Mouse (Mus musculus) liver, postnatal 0 days (tissue): ENCODE measurements around the gene Slc23a2. TPM values are rescaled to one million over a fixed set of nuclear protein-coding genes. Genes with fewer than 3 reads are reported as not detected.

Experiments
- ATAC-seq: fragments of 200-750 bp; cut with Nextera tagmentation; 2 replicates; pipeline ENCODE4 v1.8.0; 2017; ENCODE audit warnings: mild to moderate bottlenecking, moderate library complexity
- DNase-seq: peaks from one replicate; pipeline ENCODE4 v3.0.0-alpha.2; 2016
- H3K27ac ChIP-seq: fragments of 300-500 bp; sonication (generic); 2 replicates; pipeline ENCODE4 v1.5.1; 2014; ENCODE audit warnings: antibody characterized with exemption, moderate library complexity, mild to moderate bottlenecking, low read depth
- H3K27me3 ChIP-seq: fragments of 300-500 bp; sonication (generic); 2 replicates; pipeline ENCODE4 v1.6.1; 2014; ENCODE audit warnings: low read length, control low read depth, mixed read lengths; ENCODE audit not compliant: insufficient read depth
- H3K36me3 ChIP-seq: fragments of 300-500 bp; sonication (generic); replicated peaks from 2 replicates; pipeline ENCODE4 v1.6.1; 2014; ENCODE audit warnings: mild to moderate bottlenecking, control low read depth, low read length, moderate library complexity, mixed read lengths; ENCODE audit not compliant: insufficient read depth
- H3K4me1 ChIP-seq: fragments of 300-500 bp; sonication (generic); 2 replicates; pipeline ENCODE4 v1.6.1; 2014; ENCODE audit warnings: antibody characterized with exemption, mild to moderate bottlenecking, control low read depth; ENCODE audit not compliant: insufficient read depth
- H3K4me2 ChIP-seq: fragments of 300-500 bp; sonication (generic); 2 replicates; pipeline ENCODE4 v1.6.1; 2014; ENCODE audit warnings: low read depth, mild to moderate bottlenecking, low read length, moderate library complexity, mixed read lengths
- H3K4me3 ChIP-seq: fragments of 300-500 bp; sonication (generic); 2 replicates; pipeline ENCODE4 v1.5.1; 2014; ENCODE audit warnings: low read depth, low read length
- H3K9ac ChIP-seq: fragments of 300-500 bp; sonication (generic); replicated peaks from 2 replicates; pipeline ENCODE4 v1.6.1; 2014; ENCODE audit warnings: mild to moderate bottlenecking, moderate library complexity
- H3K9me3 ChIP-seq: fragments of 300-500 bp; sonication (generic); 2 replicates; pipeline ENCODE4 v1.6.1; 2016; ENCODE audit warnings: mild to moderate bottlenecking, control low read depth, low read length, mixed read lengths
- CTCF ChIP-seq: sonication (generic); IDR thresholded peaks from 2 replicates; pipeline ENCODE4 v1.5.1; 2016; ENCODE audit warnings: antibody characterized with exemption, low read depth
- EP300 ChIP-seq: IDR thresholded peaks from 2 replicates; pipeline ENCODE4 v1.6.1; 2016; ENCODE audit warnings: antibody characterized with exemption, low read depth, mild to moderate bottlenecking
- WGBS: fragments of 180-500 bp; shearing (Covaris S2); extraction: QIAGEN DNeasy Blood & Tissue Kit; methylation state at CpG from one replicate; pipeline ENCODE4 v1.1.7; 2014; ENCODE audit not compliant: insufficient replicate concordance; 5-methylcytosine and 5-hydroxymethylcytosine counted together
- polyA plus RNA-seq: library from polyadenylated mRNA; unstranded; fragments of >200 nt; fragmentation: Nextera tagmentation; extraction: Ambion mirVana; gene quantifications from 2 replicates; pipeline ENCODE4 v1.2.1, GENCODE M21; 2015

Slc23a2 gene
- polyA plus RNA-seq, 1 experiment from 2014 or later = 9.1 TPM

DNA sequence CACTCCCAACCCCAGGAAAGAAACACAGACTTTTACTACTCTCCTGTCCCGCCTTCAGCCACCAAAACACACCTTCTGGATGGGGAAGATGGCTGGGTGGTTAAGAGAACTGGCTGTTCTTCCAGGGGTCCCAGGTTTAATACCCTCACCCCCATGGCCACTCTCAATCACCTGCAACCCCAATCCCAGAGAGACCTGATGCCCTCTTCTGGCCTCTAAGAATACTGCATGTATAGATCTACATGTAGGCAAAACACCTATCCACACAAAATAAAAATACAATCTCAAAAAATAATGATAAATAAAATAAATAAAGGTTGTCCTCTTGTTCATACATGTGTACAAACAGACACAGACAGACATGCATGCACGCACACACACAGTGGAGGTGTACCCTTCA, 5.8 kb downstream of the Slc23a2 start:
- ATAC-seq (no peak), DNase-seq (no peak)
- H3K9ac ChIP-seq = no peak overlapping the region
- no peak overlapping the region for H3K4me2 ChIP-seq
- H3K9me3 ChIP-seq = no peaks in the 10 kb centered on the region
- 82% methylated on average over 2 of the region's 2 CpGs for WGBS
- no peaks in the 10 kb centered on the region for H3K36me3 ChIP-seq
- TF ChIP-seq EP300 = no peak
- peak; percentile 49 for TF ChIP-seq CTCF
- no peak overlapping the region for H3K27ac ChIP-seq
- peaks cover 1% of the 10 kb centered on the region; the same call in 1 of the 2 replicates for H3K4me1 ChIP-seq
- H3K27me3 ChIP-seq = peaks cover under 1% of the 10 kb centered on the region; the same call in 1 of the 2 replicates
- no peak overlapping the region for H3K4me3 ChIP-seq

DNA sequence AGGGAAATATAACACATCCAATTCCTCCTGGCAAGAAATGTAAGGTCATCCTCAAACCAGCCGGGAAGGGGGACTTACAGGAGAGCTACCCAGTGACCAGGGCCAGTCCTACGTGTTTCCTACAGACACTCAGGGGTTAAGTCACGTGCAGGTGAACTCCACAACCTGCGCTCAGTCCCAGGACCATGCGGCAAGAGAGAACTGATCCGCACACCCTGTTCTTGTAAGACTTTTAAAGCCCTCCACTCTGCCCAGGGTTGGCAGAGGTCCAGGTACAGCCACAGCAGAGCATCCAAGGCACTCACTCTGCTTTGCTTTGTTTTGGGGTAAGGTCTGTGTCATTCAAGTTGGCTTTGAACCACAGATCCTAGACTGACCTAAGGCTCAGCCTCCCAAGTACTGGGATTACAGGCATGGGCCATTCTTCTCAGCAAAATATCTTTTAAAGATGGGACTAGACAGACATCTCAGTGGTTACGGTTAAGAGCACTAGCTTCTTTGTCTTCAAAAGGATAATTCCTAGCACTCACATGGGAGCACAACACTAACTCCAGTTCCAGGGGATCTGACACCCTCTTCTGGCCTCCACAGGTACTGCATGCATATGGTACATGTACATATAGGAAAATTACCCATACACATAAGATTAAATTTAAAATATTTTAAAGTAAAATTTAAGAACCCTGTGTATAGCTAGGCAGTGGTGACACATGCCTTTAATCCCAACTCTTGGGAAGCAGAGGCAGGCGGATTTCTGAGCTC, 8.9 kb downstream of the Slc23a2 start:
- Histone ChIP-seq H3K4me3 (no peak overlapping the region), H3K4me1 (no peaks in the 10 kb centered on the region), H3K4me2 (no peak overlapping the region), H3K36me3 (no peaks in the 10 kb centered on the region), H3K27ac (no peak overlapping the region), H3K27me3 (no peaks in the 10 kb centered on the region), H3K9me3 (no peaks in the 10 kb centered on the region), H3K9ac (no peak overlapping the region)
- 80% methylated on average over 8 of the region's 8 CpGs for WGBS
- TF ChIP-seq CTCF (peak; percentile 63), EP300 (no peak)
- no peak for ATAC-seq
- no peak for DNase-seq

DNA sequence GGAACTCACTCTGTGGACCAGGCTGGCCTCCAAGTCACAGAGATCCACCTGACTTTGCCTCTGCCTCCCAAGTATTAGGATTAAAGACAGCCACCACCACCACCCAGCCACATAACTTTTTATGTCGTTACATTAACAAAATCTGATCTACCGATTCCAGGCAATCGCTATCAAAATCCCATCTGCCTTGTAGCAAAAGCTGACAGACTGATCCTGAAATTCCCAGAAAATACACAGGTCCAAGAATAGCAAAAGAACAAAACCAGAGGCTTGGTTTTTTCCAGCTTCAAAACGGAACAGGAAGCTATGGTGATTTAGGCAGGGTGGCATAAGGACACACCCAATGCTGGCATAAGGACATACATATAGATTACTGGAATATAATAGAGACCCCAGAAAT, 10.2 kb downstream of the Slc23a2 start:
- Histone ChIP-seq H3K4me3 (no peak overlapping the region), H3K9me3 (no peaks in the 10 kb centered on the region), H3K4me2 (no peak overlapping the region), H3K36me3 (no peaks in the 10 kb centered on the region), H3K27me3 (no peaks in the 10 kb centered on the region), H3K27ac (no peak overlapping the region), H3K9ac (no peak overlapping the region), H3K4me1 (no peaks in the 10 kb centered on the region)
- TF ChIP-seq EP300 = no peak
- TF ChIP-seq CTCF = no peak
- WGBS = 70% methylated on average over 4 of the region's 4 CpGs
- ATAC-seq (no peak), DNase-seq (no peak)

DNA sequence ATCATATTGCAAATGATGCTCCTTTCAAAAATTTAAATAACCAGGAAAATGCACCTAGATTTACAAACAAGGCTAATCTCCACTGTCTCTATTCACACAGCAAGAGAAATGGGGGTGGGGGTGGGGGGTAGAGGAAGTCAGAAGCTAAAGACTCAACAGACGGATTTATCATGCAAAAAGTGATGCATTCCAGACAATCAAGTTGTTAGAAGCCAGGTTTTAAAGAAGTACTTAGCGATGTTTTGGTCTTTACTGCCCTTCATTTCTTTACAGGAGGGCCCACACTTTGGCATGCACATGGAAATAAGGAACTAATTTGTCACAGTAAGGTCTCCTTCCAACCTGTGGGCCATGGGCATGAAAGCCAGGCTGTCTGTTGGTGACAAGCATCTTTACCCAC, 11.5 kb downstream of the Slc23a2 start:
- WGBS = 64% methylated on average over 2 of the region's 2 CpGs
- ATAC-seq (no peak), DNase-seq (no peak)
- Histone ChIP-seq H3K9me3 (no peaks in the 10 kb centered on the region), H3K36me3 (no peaks in the 10 kb centered on the region), H3K4me2 (no peak overlapping the region), H3K27ac (no peak overlapping the region), H3K27me3 (no peaks in the 10 kb centered on the region), H3K9ac (no peak overlapping the region), H3K4me3 (no peak overlapping the region), H3K4me1 (no peaks in the 10 kb centered on the region)
- no peak for TF ChIP-seq CTCF
- no peak for TF ChIP-seq EP300

DNA sequence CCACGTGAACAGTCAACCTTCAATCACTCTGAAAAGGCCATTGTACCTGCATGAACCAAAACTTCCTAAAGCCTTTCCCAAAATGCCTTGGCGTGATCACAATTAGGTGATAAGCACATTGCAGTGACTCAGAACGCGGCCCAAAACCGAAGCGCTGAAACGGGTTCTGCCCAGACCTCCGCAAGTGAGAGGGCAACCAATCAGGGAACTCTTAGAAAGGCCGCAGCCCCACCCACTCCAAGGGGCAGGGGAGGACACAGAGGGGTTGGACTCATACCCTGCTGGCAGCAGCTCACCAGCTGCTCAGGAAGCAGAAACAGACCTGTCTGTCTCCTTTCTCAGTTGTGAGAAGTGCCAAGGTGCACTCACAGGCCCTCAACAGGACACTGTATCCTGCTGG, 13.6 kb downstream of the Slc23a2 start:
- Histone ChIP-seq H3K36me3 (no peaks in the 10 kb centered on the region), H3K4me1 (no peaks in the 10 kb centered on the region), H3K4me3 (0 out of 2 replicates have a peak overlapping the region, but pooled peaks have one; percentile 2), H3K4me2 (peak overlapping the region; percentile 47), H3K27ac (no peak overlapping the region), H3K9ac (no peak overlapping the region), H3K9me3 (no peaks in the 10 kb centered on the region), H3K27me3 (no peaks in the 10 kb centered on the region)
- 3% methylated on average over 9 of the region's 9 CpGs for WGBS
- ATAC-seq (peak; percentile 86), DNase-seq (peak; percentile 64)
- TF ChIP-seq CTCF = no peak
- no peak for TF ChIP-seq EP300

DNA sequence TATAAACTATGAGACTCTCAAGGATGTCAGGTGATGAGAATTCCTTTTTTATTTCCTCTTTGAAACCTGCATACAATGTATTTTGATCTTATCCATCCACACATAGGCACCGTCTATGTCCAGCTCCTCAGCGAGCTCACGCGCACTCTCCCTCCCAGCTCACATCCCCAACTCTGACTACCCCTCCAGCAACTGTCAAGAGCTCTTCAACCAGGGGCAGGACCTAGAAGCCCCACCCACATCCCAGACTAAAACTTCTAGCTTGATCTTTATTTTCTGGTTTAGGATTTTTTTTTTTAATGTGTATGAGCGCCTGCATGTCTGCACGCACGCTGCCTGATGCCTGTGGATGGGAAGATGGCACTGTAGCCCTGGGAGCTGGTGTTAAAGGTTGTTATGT, 14.9 kb downstream of the Slc23a2 start:
- Histone ChIP-seq H3K36me3 (no peaks in the 10 kb centered on the region), H3K4me3 (no peak overlapping the region), H3K27me3 (no peaks in the 10 kb centered on the region), H3K9me3 (no peaks in the 10 kb centered on the region), H3K27ac (no peak overlapping the region), H3K4me2 (no peak overlapping the region), H3K9ac (no peak overlapping the region), H3K4me1 (no peaks in the 10 kb centered on the region)
- ATAC-seq (no peak), DNase-seq (no peak)
- 86% methylated on average over 7 of the region's 7 CpGs for WGBS
- TF ChIP-seq EP300 (no peak), CTCF (no peak)

DNA sequence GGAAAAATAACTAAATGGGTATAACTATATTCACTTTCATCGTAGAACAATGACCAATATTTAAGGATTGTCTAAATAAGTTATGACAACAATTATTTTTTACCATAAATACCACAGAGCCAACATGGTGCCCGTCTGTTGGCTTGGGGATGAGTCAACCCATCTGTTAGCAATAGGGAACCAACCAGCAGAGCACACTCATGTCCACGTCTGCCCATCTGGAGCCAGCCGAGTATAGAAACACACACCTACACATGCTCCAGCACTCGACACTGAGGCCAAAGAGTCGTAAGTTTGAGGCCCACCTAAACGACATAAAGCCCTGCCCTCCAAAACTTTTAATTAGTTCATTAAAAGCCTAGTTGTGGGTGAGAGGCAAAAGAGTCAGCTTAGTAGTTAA, 15.7 kb downstream of the Slc23a2 start:
- no peak overlapping the region for H3K27ac ChIP-seq
- no peaks in the 10 kb centered on the region for H3K9me3 ChIP-seq
- no peaks in the 10 kb centered on the region for H3K36me3 ChIP-seq
- DNase-seq (no peak), ATAC-seq (no peak)
- H3K4me3 ChIP-seq = no peak overlapping the region
- H3K4me2 ChIP-seq = no peak overlapping the region
- no peak for TF ChIP-seq CTCF
- H3K27me3 ChIP-seq = no peaks in the 10 kb centered on the region
- H3K9ac ChIP-seq = no peak overlapping the region
- 83% methylated on average over 7 of the region's 7 CpGs for WGBS
- H3K4me1 ChIP-seq = no peaks in the 10 kb centered on the region
